Mouse (Mus musculus) midbrain, embryonic 11.5 days (tissue): ENCODE results near the gene Cd1d1. TPM values are rescaled to one million over a fixed set of nuclear protein-coding genes. Genes with fewer than 3 reads are reported as not detected.

Source experiments
- ATAC-seq: fragments of 200-750 bp; cut with Nextera tagmentation; 2 replicates; pipeline ENCODE4 v1.8.0; 2017; ENCODE audit warnings: moderate TSS enrichment, moderate library complexity; ENCODE audit not compliant: low FRiP score
- DNase-seq: peaks from one replicate; pipeline ENCODE4 v3.0.0; 2015; ENCODE audit warnings: low spot score; ENCODE audit errors: missing footprints
- H3K27ac ChIP-seq: fragments of 300-500 bp; sonication (generic); 2 replicates; pipeline ENCODE4 v1.5.1; 2014; ENCODE audit warnings: low read depth, low read length
- H3K27me3 ChIP-seq: fragments of 300-500 bp; sonication (generic); 2 replicates; pipeline ENCODE4 v1.6.1; 2014; ENCODE audit warnings: mild to moderate bottlenecking, low read length, moderate library complexity, mixed read lengths; ENCODE audit not compliant: control insufficient read depth, insufficient read depth
- H3K36me3 ChIP-seq: fragments of 300-500 bp; sonication (generic); 2 replicates; pipeline ENCODE4 v1.6.1; 2014; ENCODE audit warnings: mild to moderate bottlenecking, low read length, moderate library complexity, mixed read lengths; ENCODE audit not compliant: control insufficient read depth, insufficient read depth
- H3K4me1 ChIP-seq: fragments of 300-500 bp; sonication (generic); 2 replicates; pipeline ENCODE4 v1.6.1; 2014; ENCODE audit warnings: low read length; ENCODE audit not compliant: control insufficient read depth, insufficient read depth
- H3K4me2 ChIP-seq: fragments of 300-500 bp; sonication (generic); 2 replicates; pipeline ENCODE4 v1.6.1; 2014; ENCODE audit warnings: mild to moderate bottlenecking, moderate library complexity
- H3K4me3 ChIP-seq: fragments of 300-500 bp; sonication (generic); 2 replicates; pipeline ENCODE4 v1.5.1; 2014; ENCODE audit warnings: low read depth, low read length
- H3K9ac ChIP-seq: fragments of 300-500 bp; sonication (generic); 2 replicates; pipeline ENCODE4 v1.6.1; 2014; ENCODE audit warnings: low read length
- H3K9me3 ChIP-seq: fragments of 300-500 bp; sonication (generic); 2 replicates; pipeline ENCODE4 v1.6.1; 2016; ENCODE audit warnings: low read length; ENCODE audit not compliant: control insufficient read depth
- WGBS: fragments of 180-500 bp; shearing (Covaris S2); extraction: QIAGEN DNeasy Blood & Tissue Kit; methylation state at CpG from one replicate; pipeline ENCODE4 v1.1.7; 2014; 5-methylcytosine and 5-hydroxymethylcytosine counted together
- polyA plus RNA-seq: library from polyadenylated mRNA; unstranded; fragments of >200 nt; fragmentation: Nextera tagmentation; extraction: Ambion mirVana; gene quantifications from 2 replicates; pipeline ENCODE4 v1.2.1, GENCODE M21; 2014

Gene Cd1d1
- polyA plus RNA-seq, 1 experiment from 2014 or later = 28.8 TPM

DNA sequence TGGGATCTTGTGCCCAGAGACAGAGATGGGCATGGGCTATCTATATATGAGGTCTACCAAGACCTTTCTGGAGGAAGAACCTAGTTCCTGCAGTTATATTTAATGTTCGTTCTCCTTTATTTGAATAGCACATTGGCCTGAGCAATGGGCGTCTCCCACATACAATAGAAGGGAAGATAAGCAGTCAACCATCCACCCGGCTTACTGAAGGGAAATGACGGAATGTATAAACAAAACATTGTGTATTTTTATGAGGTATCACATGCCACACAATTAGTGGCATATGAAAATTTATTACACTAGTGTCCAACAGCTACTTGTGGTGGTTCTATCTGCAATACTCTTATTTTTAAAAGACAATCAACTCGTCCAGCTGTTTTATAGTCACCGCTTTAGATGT lies 15.9 kb downstream of the Cd1d1 start:
- ATAC-seq = no peak
- peaks cover 3% of the 10 kb centered on the region; the same call in 1 of the 2 replicates for H3K4me1 ChIP-seq
- 87% methylated on average over 6 of the region's 6 CpGs for WGBS

DNA sequence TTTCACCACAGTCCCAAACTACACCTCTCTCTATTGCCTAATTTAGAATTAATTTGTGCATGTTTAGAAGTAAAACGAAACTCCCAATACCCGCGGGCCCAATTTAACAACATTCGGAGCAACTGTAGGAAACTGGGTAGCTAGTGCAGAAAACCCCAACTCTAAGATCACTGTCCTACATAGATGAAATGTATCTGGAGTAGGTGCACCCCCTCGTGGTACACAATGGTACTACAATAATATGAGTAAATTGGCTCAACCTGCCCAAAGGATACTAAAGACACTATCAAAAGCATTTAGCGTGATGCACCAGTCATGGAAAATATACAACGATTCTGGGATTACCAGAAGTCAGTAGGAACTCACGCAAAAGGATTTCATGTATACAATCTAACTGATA lies 22.7 kb downstream of the Cd1d1 start:
- no peaks in the 10 kb centered on the region for H3K9me3 ChIP-seq
- H3K4me2 ChIP-seq = no peak overlapping the region
- no peaks in the 10 kb centered on the region for H3K27me3 ChIP-seq
- ATAC-seq (peak; percentile 30; the same call in 1 of the 2 replicates), DNase-seq (peak; percentile 95)
- no peak overlapping the region for H3K9ac ChIP-seq
- no peak overlapping the region for H3K4me3 ChIP-seq
- no peaks in the 10 kb centered on the region for H3K36me3 ChIP-seq
- 19% methylated on average over 8 of the region's 8 CpGs for WGBS
- no peak overlapping the region for H3K27ac ChIP-seq
- no peaks in the 10 kb centered on the region for H3K4me1 ChIP-seq

More for the DNA sequence above, 15.9 kb downstream of the Cd1d1 start:
- H3K4me3 ChIP-seq = no peak overlapping the region
- DNase-seq = no peak
- H3K9ac ChIP-seq = no peak overlapping the region
- H3K9me3 ChIP-seq = no peaks in the 10 kb centered on the region
- no peak overlapping the region for H3K27ac ChIP-seq
- no peak overlapping the region for H3K4me2 ChIP-seq
- H3K27me3 ChIP-seq = no peaks in the 10 kb centered on the region
- H3K36me3 ChIP-seq = no peaks in the 10 kb centered on the region

DNA sequence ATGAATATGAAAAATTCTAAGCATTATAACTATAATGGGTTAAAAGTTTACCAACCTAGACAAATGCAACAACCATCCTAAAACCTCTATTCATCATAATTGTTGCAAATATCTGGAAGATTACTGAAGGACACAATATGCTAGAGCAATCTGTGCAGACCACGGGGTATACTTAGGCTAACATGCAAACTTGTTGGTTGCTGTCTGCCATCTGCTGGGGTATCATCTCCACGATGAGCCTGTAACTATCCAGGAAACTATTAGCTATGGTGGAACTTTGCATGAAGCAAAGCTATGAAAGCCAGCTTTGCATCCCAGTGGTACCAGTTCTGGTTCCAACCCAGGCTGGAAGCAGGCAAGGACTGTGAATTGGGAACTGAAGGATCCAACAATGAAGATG lies 24.1 kb downstream of the Cd1d1 start:
- DNase-seq (no peak), ATAC-seq (no peak)
- Histone ChIP-seq H3K4me2 (no peak overlapping the region), H3K27me3 (no peaks in the 10 kb centered on the region), H3K9me3 (no peaks in the 10 kb centered on the region), H3K9ac (no peak overlapping the region), H3K4me3 (no peak overlapping the region), H3K36me3 (no peaks in the 10 kb centered on the region), H3K27ac (no peak overlapping the region), H3K4me1 (no peaks in the 10 kb centered on the region)
- WGBS = 84% methylated on average over 2 of the region's 2 CpGs

DNA sequence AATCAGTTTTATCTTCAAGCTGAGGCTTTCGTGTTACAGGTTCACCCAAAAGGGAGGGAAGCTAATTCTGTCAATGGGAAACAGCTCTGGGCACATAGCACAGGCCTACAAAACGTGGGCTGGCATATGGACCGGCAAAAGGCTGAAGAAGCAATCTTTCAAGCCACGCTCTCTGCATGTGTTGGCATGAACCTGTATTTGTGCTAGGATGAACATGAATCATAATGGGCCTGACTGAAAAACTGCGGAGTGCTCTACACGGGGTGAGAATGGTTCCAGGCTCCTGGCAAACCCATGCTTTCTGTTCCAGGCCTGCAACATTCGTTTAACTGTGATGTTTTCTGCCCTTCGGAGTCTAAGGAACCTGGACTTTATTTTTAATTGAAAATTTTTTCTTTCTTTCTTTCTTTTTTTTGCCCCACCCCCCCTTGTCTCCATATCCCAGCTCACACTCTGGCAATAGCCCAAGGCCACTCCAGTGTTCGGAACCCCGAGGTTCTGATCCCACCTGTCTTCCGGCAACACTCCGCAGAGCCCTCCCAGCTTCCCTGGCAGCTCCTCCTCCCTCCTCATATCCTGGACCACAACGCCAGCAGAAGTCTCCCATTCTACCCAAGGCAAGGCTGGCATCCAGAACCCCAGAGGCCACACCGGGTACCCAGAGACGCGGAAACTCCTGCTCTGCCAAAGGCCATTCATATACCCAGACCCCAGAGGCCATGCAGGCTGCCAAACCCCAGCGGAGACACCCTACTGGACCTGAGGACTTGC lies 36.4 kb downstream of the Cd1d1 start:
- Histone ChIP-seq H3K4me3 (no peak overlapping the region), H3K4me1 (no peaks in the 10 kb centered on the region), H3K9me3 (no peaks in the 10 kb centered on the region), H3K27ac (no peak overlapping the region), H3K27me3 (no peaks in the 10 kb centered on the region), H3K4me2 (no peak overlapping the region), H3K36me3 (no peaks in the 10 kb centered on the region), H3K9ac (no peak overlapping the region)
- ATAC-seq (no peak), DNase-seq (no peak)
- WGBS = 90% methylated on average over 17 of the region's 17 CpGs

DNA sequence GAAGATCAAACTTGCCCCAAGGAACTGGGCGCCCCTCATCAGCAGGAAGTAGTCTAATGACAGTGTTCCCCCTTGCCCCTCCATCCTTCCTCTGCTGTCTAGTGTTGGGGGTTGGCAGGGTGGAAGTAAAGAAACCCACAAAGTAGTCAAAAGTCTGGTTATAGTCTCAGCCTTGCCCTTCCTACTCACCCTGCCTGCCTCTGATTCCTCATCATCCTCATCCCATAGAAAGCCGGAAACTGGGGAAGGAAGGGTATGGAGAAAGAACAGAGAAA lies 37.9 kb downstream of the Cd1d1 start:
- H3K9ac ChIP-seq = no peak overlapping the region
- DNase-seq (no peak), ATAC-seq (no peak)
- WGBS = 93% methylated on average over 2 of the region's 2 CpGs
- H3K9me3 ChIP-seq = no peaks in the 10 kb centered on the region
- no peak overlapping the region for H3K4me2 ChIP-seq
- no peaks in the 10 kb centered on the region for H3K4me1 ChIP-seq
- no peaks in the 10 kb centered on the region for H3K27me3 ChIP-seq
- no peak overlapping the region for H3K27ac ChIP-seq
- no peaks in the 10 kb centered on the region for H3K36me3 ChIP-seq
- no peak overlapping the region for H3K4me3 ChIP-seq

DNA sequence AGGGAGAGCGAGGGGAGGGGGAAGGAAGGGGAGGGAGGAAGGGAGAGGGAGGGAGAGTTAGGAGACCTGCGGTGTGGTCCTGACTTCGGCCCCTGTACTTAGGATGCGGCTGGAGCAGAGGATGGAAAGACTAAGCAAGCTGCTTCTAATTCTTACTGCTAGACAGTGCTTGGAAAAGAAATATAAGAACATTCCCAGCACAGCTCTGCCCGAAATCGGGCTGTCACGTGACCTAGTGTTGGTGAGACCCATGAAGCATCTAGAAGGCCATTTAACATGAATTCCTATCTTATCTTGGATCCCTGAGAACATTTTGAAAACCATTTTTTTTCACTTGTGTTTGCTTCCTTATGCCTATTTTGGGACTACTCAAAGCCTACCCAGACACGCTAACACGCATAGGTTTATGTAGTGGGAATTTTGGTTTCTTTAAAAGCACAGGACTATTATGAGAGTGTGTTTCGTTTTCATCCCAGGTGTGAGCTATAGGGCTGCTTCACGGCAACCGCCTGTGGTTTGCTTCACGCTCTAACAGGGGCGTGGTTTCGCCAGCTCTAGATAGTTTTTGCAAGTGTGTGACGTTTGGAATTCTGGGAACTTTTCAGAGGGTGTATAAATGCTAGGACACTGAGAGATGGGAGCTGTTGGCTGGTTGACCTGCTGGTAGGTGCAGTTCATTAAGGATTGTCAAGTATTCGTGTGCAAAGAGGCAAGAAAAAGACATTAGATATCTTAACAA lies 38.4 kb downstream of the Cd1d1 start:
- DNase-seq = no peak
- Histone ChIP-seq H3K27me3 (no peaks in the 10 kb centered on the region), H3K4me2 (no peak overlapping the region), H3K36me3 (no peaks in the 10 kb centered on the region), H3K4me3 (no peak overlapping the region), H3K9ac (no peak overlapping the region), H3K9me3 (no peaks in the 10 kb centered on the region), H3K27ac (no peak overlapping the region), H3K4me1 (no peaks in the 10 kb centered on the region)
- whole genome bisulfite sequencing = 88% methylated on average over 17 of the region's 17 CpGs
- no peak for ATAC-seq

DNA sequence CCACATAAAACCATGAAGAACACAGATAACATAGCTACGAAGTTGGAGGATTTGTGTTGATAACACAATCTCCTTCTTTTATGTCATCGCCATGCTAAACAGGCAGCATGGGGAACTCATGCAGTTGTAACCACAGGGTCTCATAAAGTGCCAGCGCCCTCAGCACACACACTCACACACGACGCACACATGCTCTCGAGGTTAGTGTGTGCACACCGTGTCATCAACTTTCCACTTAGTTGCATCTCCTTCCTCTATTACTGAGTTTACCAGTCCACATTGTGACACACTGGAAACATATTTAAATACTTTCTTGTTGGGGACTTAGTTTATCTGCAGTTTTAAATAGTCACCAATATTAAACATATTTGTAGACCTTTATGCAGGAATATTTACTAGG lies 40.2 kb downstream of the Cd1d1 start:
- DNase-seq (no peak), ATAC-seq (no peak)
- Histone ChIP-seq H3K4me1 (no peaks in the 10 kb centered on the region), H3K4me3 (no peak overlapping the region), H3K27me3 (no peaks in the 10 kb centered on the region), H3K9me3 (no peaks in the 10 kb centered on the region), H3K4me2 (no peak overlapping the region), H3K36me3 (no peaks in the 10 kb centered on the region), H3K27ac (no peak overlapping the region), H3K9ac (no peak overlapping the region)
- 94% methylated on average over 7 of the region's 7 CpGs for WGBS

DNA sequence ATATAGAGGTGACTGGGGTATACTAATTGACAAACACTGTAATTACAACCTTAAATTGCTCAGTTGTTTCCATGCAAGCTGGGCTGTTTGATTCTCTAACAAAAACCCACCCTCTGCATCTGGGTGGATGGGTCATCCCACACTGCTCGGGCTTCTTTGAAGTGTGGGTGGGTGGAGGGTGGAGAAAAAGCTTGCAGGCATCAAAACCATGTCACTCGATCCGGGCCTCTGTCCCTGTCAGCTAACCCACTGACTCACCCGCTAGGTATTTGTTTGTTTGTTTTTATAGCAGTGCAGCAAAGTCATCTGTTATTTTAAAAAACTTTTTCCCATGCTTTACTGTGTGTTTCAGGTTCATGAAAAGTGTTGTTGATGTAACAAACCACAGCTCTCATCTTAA lies 43.9 kb downstream of the Cd1d1 start:
- ATAC-seq (no peak), DNase-seq (no peak)
- 53% methylated on average over 4 of the region's 4 CpGs for WGBS
- peaks cover 3% of the 10 kb centered on the region; the same call in 1 of the 2 replicates for H3K9me3 ChIP-seq
- H3K4me1 ChIP-seq = no peaks in the 10 kb centered on the region
- H3K9ac ChIP-seq = no peak overlapping the region
- H3K4me2 ChIP-seq = no peak overlapping the region
- H3K27ac ChIP-seq = no peak overlapping the region
- H3K4me3 ChIP-seq = no peak overlapping the region
- H3K36me3 ChIP-seq = no peaks in the 10 kb centered on the region
- no peaks in the 10 kb centered on the region for H3K27me3 ChIP-seq

DNA sequence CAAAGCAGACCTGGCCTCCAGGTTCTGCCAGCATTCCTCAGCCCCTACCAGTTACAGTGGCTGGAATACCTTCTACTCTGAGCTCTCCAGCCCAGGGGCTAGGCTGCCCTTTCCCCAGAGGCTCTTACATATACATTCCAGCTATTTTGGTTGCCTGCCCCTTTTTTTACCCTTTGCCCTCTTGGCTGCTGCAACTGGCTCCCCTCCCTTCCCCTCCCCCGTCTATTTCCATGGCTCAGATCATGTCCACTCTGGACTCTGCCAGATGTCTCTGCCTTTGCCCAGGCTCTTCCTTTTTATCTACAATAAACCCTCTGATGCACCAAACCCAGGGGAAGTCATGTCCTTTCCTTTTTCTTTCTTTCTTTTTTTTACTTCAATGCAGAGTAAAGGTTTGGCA lies 44.7 kb downstream of the Cd1d1 start:
- Histone ChIP-seq H3K9ac (no peak overlapping the region), H3K36me3 (no peaks in the 10 kb centered on the region), H3K4me1 (no peaks in the 10 kb centered on the region), H3K4me2 (no peak overlapping the region), H3K4me3 (no peak overlapping the region), H3K27ac (no peak overlapping the region), H3K27me3 (no peaks in the 10 kb centered on the region), H3K9me3 (peaks cover 3% of the 10 kb centered on the region; the same call in 1 of the 2 replicates)
- no peak for DNase-seq
- 69% methylated on average over 1 of the region's 1 CpGs for WGBS
- ATAC-seq = no peak
